Mouse (Mus musculus) liver, embryonic 14 days (tissue): ENCODE data around the gene Dip2a. TPM values are rescaled to one million over a fixed set of nuclear protein-coding genes. Genes with fewer than 3 reads are reported as not detected.

Source experiments
- polyA plus RNA-seq: library from polyadenylated mRNA; depleted of rRNA; stranded (reverse); fragments of >200 nt; gene quantifications from 2 replicates; pipeline ENCODE4 v1.2.3, GENCODE M21; 2012; rRNA removed

Gene Dip2a
- 1.8 TPM in 2 replicates for polyA plus RNA-seq

DNA sequence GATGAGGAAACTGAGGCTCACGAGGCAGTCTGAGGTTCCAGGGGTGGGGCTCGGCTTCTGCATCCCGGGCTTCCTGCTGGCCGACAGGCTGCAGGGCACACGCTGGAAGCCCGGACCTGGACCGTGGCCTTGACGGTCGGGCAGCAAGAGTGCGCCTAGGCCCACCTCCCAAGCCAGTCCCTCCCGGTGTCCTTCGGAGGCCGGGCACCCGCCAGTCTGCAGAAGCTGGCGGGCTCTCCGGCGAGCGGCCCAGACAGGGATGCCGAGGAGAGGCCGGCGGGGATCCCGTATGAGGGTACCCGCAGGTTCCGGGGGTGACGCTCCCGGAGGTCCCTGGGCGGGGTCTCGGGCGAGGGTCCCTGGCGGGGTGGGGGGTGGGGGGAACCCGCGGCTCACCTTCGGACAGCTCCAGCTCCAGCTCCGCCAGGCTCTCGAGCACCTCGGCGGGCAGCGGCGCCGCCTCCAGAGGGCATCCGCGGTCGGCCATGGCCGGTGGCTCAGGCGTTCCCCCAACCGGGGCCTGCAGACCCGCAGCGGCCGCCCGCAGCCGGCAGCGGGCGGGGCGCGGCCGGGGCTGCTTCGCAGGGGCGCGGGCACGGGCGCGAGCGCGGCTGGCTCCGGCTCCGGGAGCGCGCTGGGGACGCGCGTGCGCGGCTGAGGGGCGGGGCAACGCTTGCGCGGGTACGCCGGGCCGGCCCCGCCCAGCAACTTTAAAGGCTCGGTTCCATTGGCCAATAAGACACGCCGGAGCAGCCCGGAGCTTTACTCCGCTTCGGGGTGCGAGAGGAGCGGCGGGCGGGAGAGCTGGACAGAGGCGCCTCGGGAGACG, at the start of gene Dip2a:
TSS of gene Dip2a (minus strand) at position 581 of the 829 bp plus-strand sequence.

GRCm38 (mm10) chr10:76253536-76253935, 91.6 kb downstream of the Dip2a start, which contains the start of gene S100b:
S100b (plus strand) TSS chr10:76253853.

GRCm38 (mm10) chr10:76237341-76238225, 107.5 kb downstream of the Dip2a start, which contains the start of gene Prmt2:
Prmt2 (minus strand) TSS chr10:76237865.

Other genes starting within 250 kb of the Dip2a start
- gene Slc5a4b, start 234.3 kb downstream of the Dip2a start, polyA plus RNA-seq, result 0.03 and 0.08 TPM in 2 replicates
- gene Slc5a4a, start 197.8 kb downstream of the Dip2a start, polyA plus RNA-seq, result 0.06 TPM in 2 replicates
- gene Prmt2, start 107.4 kb downstream of the Dip2a start, polyA plus RNA-seq, result 3.2 and 4.0 TPM in 2 replicates
- gene S100b, start 91.4 kb downstream of the Dip2a start, polyA plus RNA-seq, result 0.03 and 0.11 TPM in 2 replicates
- gene AC141477.1, start 95.2 kb upstream of the Dip2a start, polyA plus RNA-seq, result not detected in 2 replicates
- 18.5 and 20.9 TPM in 2 replicates for gene Pcnt, start 97.5 kb upstream of the Dip2a start, polyA plus RNA-seq
- gene 2610028H24Rik, start 103.8 kb upstream of the Dip2a start, polyA plus RNA-seq, result not detected in 2 replicates
- 11.1 and 12.2 TPM in 2 replicates for gene Mcm3ap, start 123.6 kb upstream of the Dip2a start, polyA plus RNA-seq
- 1.4 and 1.5 TPM in 2 replicates for gene Ybey, start 123.8 kb upstream of the Dip2a start, polyA plus RNA-seq
- 28.7 and 31.6 TPM in 2 replicates for gene Lss, start 186.3 kb upstream of the Dip2a start, polyA plus RNA-seq
- 0.05 and 0.08 TPM in 2 replicates for gene Spatc1l, start 217.0 kb upstream of the Dip2a start, polyA plus RNA-seq
- 22.2 and 30.1 TPM in 2 replicates for gene Ftcd, start 230.4 kb upstream of the Dip2a start, polyA plus RNA-seq